Comparison of ENCODE assay signal across 25 mouse cellular contexts in genomic region chr3:107105986-107106385, GRCm38 (mm10). TPM values are rescaled to one million over a fixed set of nuclear protein-coding genes. Genes with fewer than 3 reads are reported as not detected.
A peak's percentile ranks its signal among the peaks of the same experiment; 100 is the strongest.
DNase-seq lines count a peak whose midpoint lies in the region; ATAC-seq and TF ChIP-seq lines count a peak whose summit lies in the region.
"Had no signal": no experiment of that assay in that cellular context is flagged by ENCODE, and none has a peak within 500 bp of the region (broad histone marks: within the 10 kb centered on the region; RNA-seq: fewer than 3 reads in every experiment).

No protein-coding gene starts in this region.

- H3K4me2 ChIP-seq in hindbrain, postnatal 0 days (ENCODE audit: low read depth, low read length): peak overlapping the region; percentile 35
- H3K4me2 ChIP-seq in hindbrain, embryonic 13.5 days: no peak overlapping the region
- peak overlapping the region; percentile 17 for H3K4me2 ChIP-seq in midbrain, embryonic 16.5 days (ENCODE audit: low read length)
- H3K4me2 ChIP-seq in midbrain, embryonic 15.5 days: no peak overlapping the region
- H3K4me2 ChIP-seq: forebrain, embryonic 15.5 days; heart, embryonic 12.5 days; kidney, embryonic 15.5 days; limb, embryonic 15.5 days; liver, embryonic 15.5 days; midbrain, embryonic 12.5 days had no signal

- ATAC-seq in hindbrain, postnatal 0 days: no peak
- ATAC-seq in hindbrain, embryonic 13.5 days (ENCODE audit: low FRiP score): no peak
- no peak for ATAC-seq in midbrain, embryonic 16.5 days
- no peak for ATAC-seq in midbrain, embryonic 15.5 days (replicated peaks)
- ATAC-seq: CD4-positive, CD25-positive, alpha-beta regulatory T cell, adult 4 months; forebrain, embryonic 15.5 days had no signal

- H3K9me3 ChIP-seq in hindbrain, postnatal 0 days (ENCODE audit: low read length): no peaks in the 10 kb centered on the region
- H3K9me3 ChIP-seq in hindbrain, embryonic 13.5 days: no peaks in the 10 kb centered on the region
- no peaks in the 10 kb centered on the region for H3K9me3 ChIP-seq in midbrain, embryonic 16.5 days (replicated peaks; ENCODE audit: control insufficient read depth, low read length, poor library complexity, severe bottlenecking)
- H3K9me3 ChIP-seq in midbrain, embryonic 15.5 days: no peaks in the 10 kb centered on the region
- H3K9me3 ChIP-seq: embryonic facial prominence, embryonic 10.5 days; forebrain, embryonic 15.5 days; heart, embryonic 12.5 days; kidney, embryonic 15.5 days; limb, embryonic 15.5 days; liver, embryonic 15.5 days; midbrain, embryonic 12.5 days had no signal

- H3K4me1 ChIP-seq in hindbrain, postnatal 0 days (ENCODE audit: insufficient read depth, low read length): peaks cover 37% of the 10 kb centered on the region
- peaks cover 43% of the 10 kb centered on the region for H3K4me1 ChIP-seq in hindbrain, embryonic 13.5 days (replicated peaks)
- peaks cover 22% of the 10 kb centered on the region for H3K4me1 ChIP-seq in midbrain, embryonic 16.5 days (ENCODE audit: control insufficient read depth, insufficient read depth, low read length)
- peaks cover 28% of the 10 kb centered on the region for H3K4me1 ChIP-seq in midbrain, embryonic 15.5 days
- H3K4me1 ChIP-seq in cortical plate, adult 2 months (ENCODE audit: control insufficient read depth, insufficient read depth, low read length): peaks cover 18% of the 10 kb centered on the region
- H3K4me1 ChIP-seq: liver, embryonic 15.5 days had no signal

- TF ChIP-seq CTCF in hindbrain, postnatal 0 days (IDR thresholded peaks at IDR 0.05; ENCODE audit: low read depth): no peak
- no peak for TF ChIP-seq CTCF in cortical plate, adult 2 months (IDR thresholded peaks at IDR 0.05; ENCODE audit: extremely low read depth, insufficient read depth, low read length)

- no peak overlapping the region for H3K4me3 ChIP-seq in hindbrain, postnatal 0 days (ENCODE audit: low read length)
- H3K4me3 ChIP-seq in hindbrain, embryonic 13.5 days: no peak overlapping the region
- no peak overlapping the region for H3K4me3 ChIP-seq in midbrain, embryonic 16.5 days (ENCODE audit: low read depth, low read length)
- no peak overlapping the region for H3K4me3 ChIP-seq in midbrain, embryonic 15.5 days
- peak overlapping the region; percentile 13 for H3K4me3 ChIP-seq in cortical plate, adult 2 months (ENCODE audit: insufficient read depth, low read length)
- H3K4me3 ChIP-seq: embryonic facial prominence, embryonic 10.5 days; forebrain, embryonic 15.5 days; heart, embryonic 12.5 days; kidney, embryonic 15.5 days; limb, embryonic 15.5 days; liver, embryonic 15.5 days; midbrain, embryonic 12.5 days; myocyte had no signal

- TF ChIP-seq POLR2A in cortical plate, adult 2 months (IDR thresholded peaks at IDR 0.05; ENCODE audit: extremely low read depth, insufficient read depth, low read length): no peak

- H3K36me3 ChIP-seq in hindbrain, postnatal 0 days (ENCODE audit: insufficient read depth, low read length): 0 out of 2 replicates have a peak, but pooled peaks cover 4% of the 10 kb centered on the region
- H3K36me3 ChIP-seq in hindbrain, embryonic 13.5 days: peaks cover 10% of the 10 kb centered on the region; the same call in 1 of the 2 replicates
- peaks cover 2% of the 10 kb centered on the region for H3K36me3 ChIP-seq in midbrain, embryonic 16.5 days (ENCODE audit: control insufficient read depth, insufficient read depth, low read length)
- H3K36me3 ChIP-seq in midbrain, embryonic 15.5 days (replicated peaks): no peaks in the 10 kb centered on the region
- H3K36me3 ChIP-seq: embryonic facial prominence, embryonic 10.5 days; forebrain, embryonic 15.5 days; heart, embryonic 12.5 days; kidney, embryonic 15.5 days; limb, embryonic 15.5 days; liver, embryonic 15.5 days; midbrain, embryonic 12.5 days had no signal

- DNase-seq in cerebellum, adult 9-10 months: peak; percentile 26
- DNase-seq in cerebellum, adult 8-10 months: no peak
- no peak for DNase-seq in hindbrain, postnatal 0 days (ENCODE audit: low spot score)
- DNase-seq: cerebellum, adult 11-12 months; cerebellum, postnatal 36 days; gastrocnemius, postnatal 14 days; heart, postnatal 10 days; kidney, adult 11 months; kidney, postnatal 36 days; left cerebral cortex, postnatal 4 days; lung, postnatal 14 days had no signal

- no peak overlapping the region for H3K9ac ChIP-seq in hindbrain, postnatal 0 days (replicated peaks; ENCODE audit: low read length)
- H3K9ac ChIP-seq in hindbrain, embryonic 13.5 days: no peak overlapping the region
- no peak overlapping the region for H3K9ac ChIP-seq in midbrain, embryonic 16.5 days (ENCODE audit: low read depth, low read length)
- no peak overlapping the region for H3K9ac ChIP-seq in midbrain, embryonic 15.5 days
- H3K9ac ChIP-seq: forebrain, embryonic 15.5 days; heart, embryonic 12.5 days; kidney, embryonic 15.5 days; limb, embryonic 15.5 days; liver, embryonic 15.5 days; midbrain, embryonic 12.5 days had no signal

- no peak overlapping the region for H3K27ac ChIP-seq in hindbrain, postnatal 0 days
- no peak overlapping the region for H3K27ac ChIP-seq in hindbrain, embryonic 13.5 days
- no peak overlapping the region for H3K27ac ChIP-seq in midbrain, embryonic 16.5 days (ENCODE audit: low read length)
- H3K27ac ChIP-seq in midbrain, embryonic 15.5 days: no peak overlapping the region
- no peak overlapping the region for H3K27ac ChIP-seq in cortical plate, adult 2 months (ENCODE audit: insufficient read depth, low read length)
- H3K27ac ChIP-seq: embryonic facial prominence, embryonic 10.5 days; forebrain, embryonic 15.5 days; kidney, embryonic 15.5 days; limb, embryonic 15.5 days; liver, embryonic 15.5 days; midbrain, embryonic 12.5 days had no signal

- 65% methylated on average over 6 of the region's 6 CpGs for WGBS in hindbrain, postnatal 0 days
- 83% methylated on average over 6 of the region's 6 CpGs for WGBS in hindbrain, embryonic 13.5 days
- 79% methylated on average over 6 of the region's 6 CpGs for WGBS in midbrain, embryonic 16.5 days
- WGBS in midbrain, embryonic 15.5 days: 78% methylated on average over 6 of the region's 6 CpGs

- no peaks in the 10 kb centered on the region for H3K27me3 ChIP-seq in hindbrain, postnatal 0 days (ENCODE audit: insufficient read depth, low read length)
- H3K27me3 ChIP-seq in hindbrain, embryonic 13.5 days: peaks cover 13% of the 10 kb centered on the region
- no peaks in the 10 kb centered on the region for H3K27me3 ChIP-seq in midbrain, embryonic 16.5 days (ENCODE audit: control insufficient read depth, insufficient read depth, low read depth, low read length)
- 0 out of 2 replicates have a peak, but pooled peaks cover 3% of the 10 kb centered on the region for H3K27me3 ChIP-seq in midbrain, embryonic 15.5 days (replicated peaks)

RNA-seq across cellular contexts. Expression of gene Kcna2, which starts 5.0 kb away (rescaled TPM):
- 15.5 and 17.2 TPM in 2 replicates for total RNA-seq in hindbrain, postnatal 0 days (2014; rRNA removed)
- 1.8 and 2.1 TPM in 2 replicates for polyA plus RNA-seq in hindbrain, postnatal 0 days (2015; fragmentation: Nextera tagmentation; extraction: Ambion mirVana)
- 1.2 and 1.3 TPM in 2 replicates for polyA plus RNA-seq in hindbrain, embryonic 13.5 days (2015; fragmentation: Nextera tagmentation; extraction: Ambion mirVana)
- 1.6 TPM in 2 replicates for polyA plus RNA-seq in midbrain, embryonic 16.5 days (2015; fragmentation: Nextera tagmentation; extraction: Ambion mirVana)
- 1.7 and 1.9 TPM in 2 replicates for polyA plus RNA-seq in midbrain, embryonic 15.5 days (2015; fragmentation: Nextera tagmentation; extraction: Ambion mirVana)
- 45.3 TPM in 2 replicates for polyA plus RNA-seq in cortical plate, adult 2 months (2012; rRNA removed)
- polyA plus RNA-seq: myocyte; testis, adult 2 months had no signal

Comparison
In these comparisons a context has a peak if more than half of its experiments do, and no peak if none do; other contexts are left out.
1. H3K4me2 ChIP-seq: peak in hindbrain, postnatal 0 days (single experiment) and midbrain, embryonic 16.5 days (single experiment); none in hindbrain, embryonic 13.5 days (single experiment) and midbrain, embryonic 15.5 days (single experiment).
2. RNA of gene Kcna2, which starts 5.0 kb away (polyA plus RNA-seq): 45.3 TPM in cortical plate, adult 2 months; 1.8 to 2.1 TPM in hindbrain, postnatal 0 days, 1.7 to 1.9 TPM in midbrain, embryonic 15.5 days, 1.6 TPM in midbrain, embryonic 16.5 days and 1.2 to 1.3 TPM in hindbrain, embryonic 13.5 days; every median in the first group is over 10 times any median in the second.